Mouse (Mus musculus): ENCODE data around the gene Scarf2.

DNA sequence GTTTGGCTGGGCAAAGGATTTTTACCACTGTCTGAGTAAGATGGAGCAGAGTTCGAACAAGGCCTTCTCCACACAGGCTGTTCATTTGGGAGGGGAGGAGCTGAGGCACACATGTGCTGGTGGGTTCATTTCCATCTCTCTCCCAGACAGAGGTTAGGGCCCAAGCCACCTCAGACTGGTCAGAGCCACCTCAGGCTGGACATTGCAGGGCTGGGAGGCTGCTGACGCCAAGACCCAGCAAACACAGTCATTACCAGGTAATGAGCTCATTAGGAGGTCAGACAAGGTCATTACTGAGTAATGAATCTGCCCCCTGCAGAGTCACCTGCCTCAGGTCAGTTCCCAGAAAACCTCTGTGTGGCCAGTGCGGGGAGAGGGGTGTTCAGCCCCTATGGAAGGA is 31.8 kb downstream of the Scarf2 start:
- TF ChIP-seq GATA1 (IDR thresholded peaks at IDR 0.05; ENCODE audit: low read length): no peak
- no peak for TF ChIP-seq TAL1 (IDR thresholded peaks at IDR 0.05; ENCODE audit: low read length)

Data from erythroblast, embryonic 14.5 days (primary cell).